Mouse (Mus musculus) hindbrain, embryonic 11.5 days (tissue): ENCODE measurements around the gene BC003965. TPM values are rescaled to one million over a fixed set of nuclear protein-coding genes. Genes with fewer than 3 reads are reported as not detected.

ENCODE experiments used
- ATAC-seq: fragments of 200-750 bp; cut with Nextera tagmentation; 2 replicates; pipeline ENCODE4 v1.8.0; 2017; ENCODE audit warnings: mild to moderate bottlenecking, moderate TSS enrichment, moderate library complexity; ENCODE audit not compliant: low FRiP score
- DNase-seq: peaks from one replicate; pipeline ENCODE4 v3.0.0-alpha.2; 2015; ENCODE audit warnings: low spot score
- H3K27ac ChIP-seq: fragments of 300-500 bp; sonication (generic); 2 replicates; pipeline ENCODE4 v1.5.1; 2014; ENCODE audit warnings: mild to moderate bottlenecking, low read depth, low read length
- H3K27me3 ChIP-seq: fragments of 300-500 bp; sonication (generic); 2 replicates; pipeline ENCODE4 v1.6.1; 2014; ENCODE audit warnings: mild to moderate bottlenecking, low read length, moderate library complexity, mixed read lengths; ENCODE audit not compliant: control insufficient read depth, insufficient read depth
- H3K36me3 ChIP-seq: fragments of 300-500 bp; sonication (generic); 2 replicates; pipeline ENCODE4 v1.6.1; 2014; ENCODE audit warnings: mild to moderate bottlenecking, low read length, moderate library complexity, mixed read lengths; ENCODE audit not compliant: control insufficient read depth, insufficient read depth
- H3K4me1 ChIP-seq: fragments of 300-500 bp; sonication (generic); replicated peaks from 2 replicates; pipeline ENCODE4 v1.6.1; 2014; ENCODE audit warnings: low read length, mixed read lengths; ENCODE audit not compliant: control insufficient read depth, insufficient read depth
- H3K4me2 ChIP-seq: fragments of 300-500 bp; sonication (generic); replicated peaks from 2 replicates; pipeline ENCODE4 v1.6.1; 2014; ENCODE audit warnings: mild to moderate bottlenecking, low read depth, low read length
- H3K4me3 ChIP-seq: fragments of 300-500 bp; sonication (generic); 2 replicates; pipeline ENCODE4 v1.5.1; 2014; ENCODE audit warnings: low read depth, low read length
- H3K9ac ChIP-seq: fragments of 300-500 bp; sonication (generic); 2 replicates; pipeline ENCODE4 v1.6.1; 2014; ENCODE audit warnings: low read depth, low read length
- H3K9me3 ChIP-seq: fragments of 300-500 bp; sonication (generic); 2 replicates; pipeline ENCODE4 v1.6.1; 2016; ENCODE audit warnings: low read length; ENCODE audit not compliant: control insufficient read depth
- WGBS: fragments of 180-500 bp; shearing (Covaris S2); extraction: QIAGEN DNeasy Blood & Tissue Kit; methylation state at CpG from one replicate; pipeline ENCODE4 v1.1.7; 2014; 5-methylcytosine and 5-hydroxymethylcytosine counted together
- polyA plus RNA-seq: library from polyadenylated mRNA; unstranded; fragments of >200 nt; fragmentation: Nextera tagmentation; extraction: Ambion mirVana; gene quantifications from 2 replicates; pipeline ENCODE4 v1.2.1, GENCODE M21; 2014

The BC003965 gene
- polyA plus RNA-seq, 1 experiment from 2014 or later, result 36.4 TPM

- H3K27ac ChIP-seq, result no peak overlapping the region
- 0 out of 2 replicates have a peak, but pooled peaks cover 2% of the 10 kb centered on the region for H3K36me3 ChIP-seq
- no peak overlapping the region for H3K9ac ChIP-seq
- H3K4me1 ChIP-seq, result no peaks in the 10 kb centered on the region
- no peak overlapping the region for H3K4me2 ChIP-seq
- no peaks in the 10 kb centered on the region for H3K9me3 ChIP-seq
- H3K27me3 ChIP-seq, result no peaks in the 10 kb centered on the region
- no peak overlapping the region for H3K4me3 ChIP-seq
- no peak for DNase-seq
- WGBS, result 93% methylated on average over 4 of the region's 4 CpGs
- no peak for ATAC-seq
Observed at GRCm38 (mm10) chr17:25210006-25210405, 25.7 kb downstream of the BC003965 start.

GRCm38 (mm10) chr17:25210680-25211466 lies 26.5 kb downstream of the BC003965 start:
- no peak overlapping the region for H3K27ac ChIP-seq
- 0 out of 2 replicates have a peak, but pooled peaks cover 2% of the 10 kb centered on the region for H3K36me3 ChIP-seq
- no peak overlapping the region for H3K4me2 ChIP-seq
- no peak overlapping the region for H3K4me3 ChIP-seq
- no peak overlapping the region for H3K9ac ChIP-seq
- ATAC-seq (no peak), DNase-seq (no peak)
- no peaks in the 10 kb centered on the region for H3K4me1 ChIP-seq
- 90% methylated on average over 15 of the region's 15 CpGs for WGBS
- H3K9me3 ChIP-seq, result no peaks in the 10 kb centered on the region
- H3K27me3 ChIP-seq, result no peaks in the 10 kb centered on the region

- ATAC-seq (no peak), DNase-seq (no peak)
- Histone ChIP-seq H3K4me1 (no peaks in the 10 kb centered on the region), H3K36me3 (0 out of 2 replicates have a peak, but pooled peaks cover 2% of the 10 kb centered on the region), H3K27me3 (no peaks in the 10 kb centered on the region), H3K9ac (no peak overlapping the region), H3K9me3 (no peaks in the 10 kb centered on the region), H3K4me2 (no peak overlapping the region), H3K4me3 (no peak overlapping the region), H3K27ac (no peak overlapping the region)
- 93% methylated on average over 4 of the region's 4 CpGs for WGBS
Observed at GRCm38 (mm10) chr17:25211705-25212104, 27.4 kb downstream of the BC003965 start.

GRCm38 (mm10) chr17:25215431-25215830 lies 31.1 kb downstream of the BC003965 start:
- Histone ChIP-seq H3K27ac (no peak overlapping the region), H3K4me2 (no peak overlapping the region), H3K9me3 (no peaks in the 10 kb centered on the region), H3K27me3 (no peaks in the 10 kb centered on the region), H3K36me3 (0 out of 2 replicates have a peak, but pooled peaks cover 2% of the 10 kb centered on the region), H3K9ac (no peak overlapping the region), H3K4me1 (no peaks in the 10 kb centered on the region), H3K4me3 (no peak overlapping the region)
- 89% methylated on average over 3 of the region's 3 CpGs for WGBS
- no peak for DNase-seq
- ATAC-seq, result no peak

GRCm38 (mm10) chr17:25218967-25219366 lies 34.6 kb downstream of the BC003965 start:
- WGBS, result 92% methylated on average over 9 of the region's 9 CpGs
- H3K36me3 ChIP-seq, result 0 out of 2 replicates have a peak, but pooled peaks cover 2% of the 10 kb centered on the region
- H3K27me3 ChIP-seq, result no peaks in the 10 kb centered on the region
- no peak overlapping the region for H3K27ac ChIP-seq
- no peaks in the 10 kb centered on the region for H3K4me1 ChIP-seq
- no peak for DNase-seq
- H3K9me3 ChIP-seq, result no peaks in the 10 kb centered on the region
- no peak overlapping the region for H3K4me3 ChIP-seq
- H3K9ac ChIP-seq, result no peak overlapping the region
- H3K4me2 ChIP-seq, result no peak overlapping the region
- ATAC-seq, result no peak

GRCm38 (mm10) chr17:25219492-25220295 lies 35.3 kb downstream of the BC003965 start:
- H3K27me3 ChIP-seq, result no peaks in the 10 kb centered on the region
- no peak for DNase-seq
- WGBS, result 91% methylated on average over 15 of the region's 15 CpGs
- H3K4me3 ChIP-seq, result no peak overlapping the region
- no peak overlapping the region for H3K9ac ChIP-seq
- no peak for ATAC-seq
- no peak overlapping the region for H3K4me2 ChIP-seq
- H3K27ac ChIP-seq, result no peak overlapping the region
- H3K36me3 ChIP-seq, result no peaks in the 10 kb centered on the region
- no peaks in the 10 kb centered on the region for H3K9me3 ChIP-seq
- H3K4me1 ChIP-seq, result no peaks in the 10 kb centered on the region

GRCm38 (mm10) chr17:25220746-25221145 lies 36.4 kb downstream of the BC003965 start:
- Histone ChIP-seq H3K9ac (no peak overlapping the region), H3K9me3 (no peaks in the 10 kb centered on the region), H3K36me3 (no peaks in the 10 kb centered on the region), H3K4me1 (no peaks in the 10 kb centered on the region), H3K27me3 (no peaks in the 10 kb centered on the region), H3K27ac (no peak overlapping the region), H3K4me3 (no peak overlapping the region), H3K4me2 (no peak overlapping the region)
- DNase-seq (no peak), ATAC-seq (no peak)
- 95% methylated on average over 1 of the region's 1 CpGs for WGBS

- peak overlapping the region; percentile 52 for H3K4me2 ChIP-seq
- H3K27ac ChIP-seq, result 0 out of 2 replicates have a peak overlapping the region, but pooled peaks have one; percentile 47
- peak; percentile 46 for DNase-seq
- WGBS, result 2% methylated on average over 17 of the region's 30 CpGs
- no peaks in the 10 kb centered on the region for H3K9me3 ChIP-seq
- peak; percentile 85 for ATAC-seq
- no peaks in the 10 kb centered on the region for H3K36me3 ChIP-seq
- H3K27me3 ChIP-seq, result no peaks in the 10 kb centered on the region
- peak overlapping the region; percentile 37; the same call in 1 of the 2 replicates for H3K9ac ChIP-seq
- H3K4me1 ChIP-seq, result no peaks in the 10 kb centered on the region
- peak overlapping the region; percentile 33 for H3K4me3 ChIP-seq
Observed at GRCm38 (mm10) chr17:25221821-25222503, 37.6 kb downstream of the BC003965 start.
